15 mouse cellular contexts compared by ENCODE assay signal in the genomic region with DNA sequence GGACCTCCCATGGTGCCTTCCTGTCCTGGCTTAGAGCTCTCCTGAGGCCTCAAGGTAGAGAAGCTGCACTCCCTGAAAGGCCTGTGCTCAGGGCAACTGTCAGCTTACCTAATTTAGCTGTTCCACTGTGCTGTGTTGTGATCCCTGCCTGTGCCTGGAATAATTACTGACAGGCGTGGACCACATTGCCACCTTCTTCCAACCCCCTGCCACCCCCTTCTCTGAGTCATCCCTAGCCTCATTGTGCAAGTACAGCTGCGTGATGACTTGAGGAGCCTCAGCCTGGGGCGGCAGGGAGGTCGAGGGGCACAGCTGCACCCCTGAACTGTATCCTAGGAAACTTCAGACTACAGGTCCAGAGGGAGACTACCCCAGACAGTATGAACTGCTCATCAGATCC. TPM values are rescaled to one million over a fixed set of nuclear protein-coding genes. Genes with fewer than 3 reads are reported as not detected.
DNase-seq lines count a peak whose midpoint lies in the region; ATAC-seq and TF ChIP-seq lines count a peak whose summit lies in the region.
"Had no signal": no experiment of that assay in that cellular context is flagged by ENCODE, and none has a peak within 500 bp of the region (broad histone marks: within the 10 kb centered on the region; RNA-seq: fewer than 3 reads in every experiment).

No protein-coding gene starts in this region.

- no peaks in the 10 kb centered on the region for H3K27me3 ChIP-seq in cerebellum, adult 2 months (ENCODE audit: control insufficient read depth, insufficient read depth, low read length)
- H3K27me3 ChIP-seq in intestine, embryonic 16.5 days (replicated peaks; ENCODE audit: control insufficient read depth, insufficient read depth, low read length) = no peaks in the 10 kb centered on the region
- no peaks in the 10 kb centered on the region for H3K27me3 ChIP-seq in intestine, postnatal 0 days (replicated peaks; ENCODE audit: control insufficient read depth, insufficient read depth, low read length)
- H3K27me3 ChIP-seq: kidney, embryonic 15.5 days had no signal

- TF ChIP-seq POLR2A in cerebellum, adult 2 months (IDR thresholded peaks at IDR 0.05; ENCODE audit: borderline replicate concordance, insufficient read depth, low read length) = no peak

- DNase-seq in cerebellum, adult 2 months = no peak
- DNase-seq in cerebellum, adult 11 months = no peak
- DNase-seq in 416B (ENCODE audit: low read depth) = peak; percentile 62
- DNase-seq in urinary bladder, postnatal 36 days (ENCODE audit: low spot score in 2 of 2) = no peak
- DNase-seq in adrenal gland, postnatal 36 days = no peak
- DNase-seq: adrenal gland, adult 2 months; gastrocnemius, postnatal 36 days; lung, postnatal 14 days; midbrain, embryonic 14.5 days had no signal

- 0 out of 2 replicates have a peak overlapping the region, but pooled peaks have one; percentile 21 for H3K9ac ChIP-seq in intestine, embryonic 16.5 days (ENCODE audit: low read depth, low read length)
- H3K9ac ChIP-seq in intestine, postnatal 0 days (ENCODE audit: low read depth, low read length) = no peak overlapping the region
- H3K9ac ChIP-seq: forebrain, embryonic 12.5 days; kidney, embryonic 15.5 days had no signal

- peak overlapping the region; percentile 4; the same call in 1 of the 2 replicates for H3K27ac ChIP-seq in cerebellum, adult 2 months (ENCODE audit: insufficient read depth, low read length)
- H3K27ac ChIP-seq in intestine, embryonic 16.5 days (ENCODE audit: low read length) = no peak overlapping the region
- no peak overlapping the region for H3K27ac ChIP-seq in intestine, postnatal 0 days (ENCODE audit: low read depth, low read length)
- H3K27ac ChIP-seq: forebrain, embryonic 12.5 days; kidney, embryonic 15.5 days had no signal

- TF ChIP-seq CTCF in cerebellum, adult 2 months (IDR thresholded peaks at IDR 0.05; ENCODE audit: borderline replicate concordance, insufficient read depth, low read depth, low read length) = no peak
- TF ChIP-seq CTCF in intestine, postnatal 0 days (IDR thresholded peaks at IDR 0.05; ENCODE audit: low read depth) = no peak

- H3K4me3 ChIP-seq in cerebellum, adult 2 months (replicated peaks; ENCODE audit: insufficient read depth, low read depth, low read length) = no peak overlapping the region
- H3K4me3 ChIP-seq in intestine, embryonic 16.5 days (ENCODE audit: low read length) = no peak overlapping the region
- H3K4me3 ChIP-seq in intestine, postnatal 0 days (ENCODE audit: low read depth, low read length) = no peak overlapping the region
- H3K4me3 ChIP-seq: forebrain, embryonic 12.5 days; kidney, embryonic 15.5 days had no signal

- no peak overlapping the region for H3K4me2 ChIP-seq in intestine, embryonic 16.5 days (ENCODE audit: low read depth, low read length)
- no peak overlapping the region for H3K4me2 ChIP-seq in intestine, postnatal 0 days (replicated peaks; ENCODE audit: low read depth)
- H3K4me2 ChIP-seq: forebrain, embryonic 12.5 days; kidney, embryonic 15.5 days had no signal

- WGBS in cerebellum, adult 2 months = 40% methylated on average over 4 of the region's 4 CpGs
- WGBS in intestine, embryonic 16.5 days = 58% methylated on average over 4 of the region's 4 CpGs
- WGBS in intestine, postnatal 0 days = 45% methylated on average over 4 of the region's 4 CpGs

- H3K9me3 ChIP-seq in intestine, embryonic 16.5 days (ENCODE audit: control insufficient read depth, low read length) = no peaks in the 10 kb centered on the region
- no peaks in the 10 kb centered on the region for H3K9me3 ChIP-seq in intestine, postnatal 0 days (ENCODE audit: control insufficient read depth)
- H3K9me3 ChIP-seq: forebrain, embryonic 12.5 days; kidney, embryonic 15.5 days had no signal

- peaks cover 54% of the 10 kb centered on the region for H3K4me1 ChIP-seq in cerebellum, adult 2 months (ENCODE audit: control insufficient read depth, insufficient read depth, low read length)
- H3K4me1 ChIP-seq in intestine, embryonic 16.5 days (ENCODE audit: control insufficient read depth, insufficient read depth, low read length) = peaks cover 42% of the 10 kb centered on the region
- peaks cover 15% of the 10 kb centered on the region for H3K4me1 ChIP-seq in intestine, postnatal 0 days (replicated peaks; ENCODE audit: control insufficient read depth, insufficient read depth, low read length)

- ATAC-seq in intestine, embryonic 16.5 days = no peak
- ATAC-seq in intestine, postnatal 0 days = no peak
- peak; percentile 29; the same call in 1 of the 2 replicates for ATAC-seq in megakaryocyte progenitor cell, adult 5-6 weeks (replicated peaks; ENCODE audit: poor library complexity)
- ATAC-seq: inflammation-experienced regulatory T-cells, adult 6 months had no signal

- no peaks in the 10 kb centered on the region for H3K36me3 ChIP-seq in intestine, embryonic 16.5 days (ENCODE audit: control insufficient read depth, insufficient read depth, low read length)
- H3K36me3 ChIP-seq in intestine, postnatal 0 days (ENCODE audit: control insufficient read depth, insufficient read depth) = no peaks in the 10 kb centered on the region
- H3K36me3 ChIP-seq: forebrain, embryonic 12.5 days; kidney, embryonic 15.5 days had no signal

RNA-seq across cellular contexts. Expression of gene Baiap2, which starts 5.7 kb away (rescaled TPM):
- polyA plus RNA-seq in cerebellum, adult 2 months (2012; rRNA removed) = 116 and 141 TPM in 2 replicates
- polyA plus RNA-seq in intestine, embryonic 16.5 days (2015; fragmentation: Nextera tagmentation; extraction: Ambion mirVana) = 10.1 and 11.8 TPM in 2 replicates
- polyA plus RNA-seq in intestine, postnatal 0 days (2015; fragmentation: Nextera tagmentation; extraction: Ambion mirVana) = 4.2 and 4.3 TPM in 2 replicates
- 4.4 and 4.8 TPM in 2 replicates for total RNA-seq in megakaryocyte progenitor cell, adult 5-6 weeks (2015)
- 5.5 and 6.8 TPM in 2 replicates for total RNA-seq in megakaryocyte progenitor cell, adult 5-6 weeks (2017)
- 10 to 100 TPM; 11.3 to 24.0 TPM for total RNA-seq in adrenal gland, postnatal 36 days (2021)

RNA-seq across cellular contexts. Expression of gene Chmp6, which starts 35.1 kb away (rescaled TPM):
- polyA plus RNA-seq in cerebellum, adult 2 months (2012; rRNA removed) = 41.9 and 43.9 TPM in 2 replicates
- 92.2 and 94.3 TPM in 2 replicates for polyA plus RNA-seq in intestine, embryonic 16.5 days (2015; fragmentation: Nextera tagmentation; extraction: Ambion mirVana)
- 121 and 123 TPM in 2 replicates for polyA plus RNA-seq in intestine, postnatal 0 days (2015; fragmentation: Nextera tagmentation; extraction: Ambion mirVana)
- 15.9 and 16.2 TPM in 2 replicates for total RNA-seq in megakaryocyte progenitor cell, adult 5-6 weeks (2015)
- total RNA-seq in megakaryocyte progenitor cell, adult 5-6 weeks (2017) = 33.4 and 34.8 TPM in 2 replicates
- total RNA-seq in adrenal gland, postnatal 36 days (2021) = 10 to 100 TPM; 31.9 to 37.6 TPM
